Comparison of ENCODE assay signal across 9 mouse cellular contexts in the genomic region with DNA sequence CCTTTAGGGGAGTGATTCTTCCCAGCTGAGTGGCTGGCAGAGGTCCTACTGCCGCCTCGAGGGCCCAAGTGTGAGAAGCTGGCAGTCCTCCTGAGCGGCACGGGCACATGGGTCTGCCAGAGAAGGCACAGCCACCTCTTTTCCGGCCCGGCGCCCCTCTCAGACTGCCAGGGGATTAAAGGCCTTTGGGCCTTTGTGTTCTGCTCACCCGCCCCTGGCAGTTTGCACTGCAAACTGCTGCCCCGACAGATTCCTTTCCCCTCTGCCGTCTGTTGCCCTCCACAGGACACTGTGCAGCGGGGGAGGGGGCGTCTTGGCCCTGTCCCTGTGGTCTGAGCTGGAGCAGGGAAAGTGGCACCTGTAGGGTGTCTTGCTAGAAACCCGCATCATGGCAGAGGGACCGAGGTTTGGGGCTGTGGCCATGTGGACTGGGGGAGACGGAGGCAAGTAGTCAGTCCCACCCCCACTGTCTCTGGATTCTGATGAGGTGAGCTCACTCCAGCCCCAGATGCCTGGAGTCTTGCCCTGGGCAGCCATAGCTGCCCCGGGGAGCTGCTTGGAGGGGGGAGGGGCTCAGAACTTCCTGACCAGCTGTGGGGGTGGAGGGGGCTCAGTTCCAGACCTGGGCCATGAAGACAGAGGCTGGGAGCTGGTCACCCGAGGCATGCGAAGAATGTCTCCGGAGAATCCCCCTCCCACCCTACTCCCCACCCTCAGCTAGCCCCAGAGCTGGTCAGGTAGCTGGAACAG. TPM values are rescaled to one million over a fixed set of nuclear protein-coding genes. Genes with fewer than 3 reads are reported as not detected.
DNase-seq lines count a peak whose midpoint lies in the region; ATAC-seq and TF ChIP-seq lines count a peak whose summit lies in the region.
"Had no signal": no experiment of that assay in that cellular context is flagged by ENCODE, and none has a peak within 500 bp of the region (broad histone marks: within the 10 kb centered on the region; RNA-seq: fewer than 3 reads in every experiment).

No protein-coding gene starts in this region.

- DNase-seq in kidney, adult 11 months, result no peak
- peak; percentile 86 for DNase-seq in brain, embryonic 14.5 days (ENCODE audit: low read depth)
- DNase-seq in heart, adult 2 months, result peak; percentile 69 to 78
- peak; percentile 71 for DNase-seq in kidney, postnatal 14 days
- no peak for DNase-seq in frontal cortex, adult 2 months (ENCODE audit: extremely low spot score in 1 of 2, low spot score in 1 of 2)
- no peak for DNase-seq in left cerebral cortex, adult 2 months (ENCODE audit: extremely low spot score in 1 of 2, low spot score in 2 of 2)

- TF ChIP-seq EP300 in heart, adult 2 months (IDR thresholded peaks at IDR 0.05; ENCODE audit: insufficient read depth, low read depth, low read length), result no peak

- H3K4me3 ChIP-seq in kidney, embryonic 14.5 days (ENCODE audit: low read length), result no peak overlapping the region
- H3K4me3 ChIP-seq in heart, adult 2 months, result peak overlapping the region; percentile 4; the same call in 1 of the 2 replicates
- H3K4me3 ChIP-seq in neural tube, embryonic 13.5 days, result no peak overlapping the region
- no peak overlapping the region for H3K4me3 ChIP-seq in left cerebral cortex, adult 2 months

- intact Hi-C loops in heart, adult 2 months (cut with DNase I), result no loop called here
- intact Hi-C loops in left cerebral cortex, adult 2 months (cut with DNase I), result no loop called here

- H3K27ac ChIP-seq in kidney, embryonic 14.5 days (ENCODE audit: low read depth, low read length), result peak overlapping the region; percentile 82
- H3K27ac ChIP-seq in heart, adult 2 months, result peak overlapping the region; percentile 89
- peak overlapping the region; percentile 64 for H3K27ac ChIP-seq in neural tube, embryonic 13.5 days (replicated peaks)
- no peak overlapping the region for H3K27ac ChIP-seq in left cerebral cortex, adult 2 months

- ATAC-seq in kidney, embryonic 14.5 days (ENCODE audit: low FRiP score, low TSS enrichment), result peak; percentile 61
- ATAC-seq in neural tube, embryonic 13.5 days (ENCODE audit: low read depth), result peak; percentile 55; the same call in 1 of the 2 replicates

- H3K4me2 ChIP-seq in kidney, embryonic 14.5 days (replicated peaks; ENCODE audit: low read depth, low read length), result no peak overlapping the region
- no peak overlapping the region for H3K4me2 ChIP-seq in neural tube, embryonic 13.5 days

- 11% methylated on average over 19 of the region's 19 CpGs for WGBS in kidney, embryonic 14.5 days
- 8% methylated on average over 19 of the region's 19 CpGs for WGBS in heart, adult 2 months
- WGBS in neural tube, embryonic 13.5 days, result 10% methylated on average over 19 of the region's 19 CpGs

- no peaks in the 10 kb centered on the region for H3K27me3 ChIP-seq in kidney, embryonic 14.5 days (ENCODE audit: control insufficient read depth, insufficient read depth, low read length)
- H3K27me3 ChIP-seq in heart, adult 2 months (ENCODE audit: control insufficient read depth, insufficient read depth, low read length), result no peaks in the 10 kb centered on the region
- no peaks in the 10 kb centered on the region for H3K27me3 ChIP-seq in neural tube, embryonic 13.5 days

- no peak for TF ChIP-seq CTCF in brain, embryonic 14.5 days (IDR thresholded peaks at IDR 0.05; ENCODE audit: borderline replicate concordance, extremely low read depth, insufficient read depth, insufficient read length)
- no peak for TF ChIP-seq CTCF in heart, adult 2 months (IDR thresholded peaks at IDR 0.05)
- no peak for TF ChIP-seq CTCF in left cerebral cortex, adult 2 months (IDR thresholded peaks at IDR 0.05)

- H3K79me2 ChIP-seq in heart, adult 2 months (replicated peaks; ENCODE audit: control insufficient read depth, insufficient read depth, low read length), result peaks cover 2% of the 10 kb centered on the region; the same call in 1 of the 2 replicates

- TF ChIP-seq POLR2A in brain, embryonic 14.5 days (IDR thresholded peaks at IDR 0.05; ENCODE audit: borderline replicate concordance, extremely low read depth, insufficient read depth, insufficient read length, poor library complexity, severe bottlenecking), result no peak
- TF ChIP-seq POLR2A in heart, adult 2 months (IDR thresholded peaks at IDR 0.05; ENCODE audit: insufficient read depth, low read depth, low read length), result no peak

- H3K9ac ChIP-seq in kidney, embryonic 14.5 days (ENCODE audit: low read depth, low read length), result peak overlapping the region; percentile 23
- peak overlapping the region; percentile 59 for H3K9ac ChIP-seq in heart, adult 2 months (ENCODE audit: low read depth, low read length)
- H3K9ac ChIP-seq in neural tube, embryonic 13.5 days, result no peak overlapping the region

- H3K36me3 ChIP-seq in kidney, embryonic 14.5 days (ENCODE audit: control insufficient read depth, insufficient read depth, low read length), result no peaks in the 10 kb centered on the region
- peaks cover 8% of the 10 kb centered on the region; the same call in 1 of the 2 replicates for H3K36me3 ChIP-seq in heart, adult 2 months (ENCODE audit: control insufficient read depth, insufficient read depth, low read length)
- no peaks in the 10 kb centered on the region for H3K36me3 ChIP-seq in neural tube, embryonic 13.5 days

- H3K9me3 ChIP-seq in kidney, embryonic 14.5 days (ENCODE audit: control insufficient read depth, low read length), result no peaks in the 10 kb centered on the region
- H3K9me3 ChIP-seq in neural tube, embryonic 13.5 days, result no peaks in the 10 kb centered on the region

- H3K4me1 ChIP-seq in kidney, embryonic 14.5 days (ENCODE audit: control insufficient read depth, insufficient read depth, low read length), result peaks cover 64% of the 10 kb centered on the region
- peaks cover 62% of the 10 kb centered on the region for H3K4me1 ChIP-seq in heart, adult 2 months (ENCODE audit: control insufficient read depth, insufficient read depth, low read length)
- H3K4me1 ChIP-seq in neural tube, embryonic 13.5 days (replicated peaks), result peaks cover 38% of the 10 kb centered on the region

RNA-seq across cellular contexts. Expression of a gene that starts 26.4 kb away (rescaled TPM):
- 39.6 and 56.2 TPM in 2 replicates for polyA plus RNA-seq in kidney, embryonic 14.5 days (2014; fragmentation: Nextera tagmentation; extraction: Ambion mirVana)
- polyA plus RNA-seq in brain, embryonic 14.5 days (2012; rRNA removed), result 3.9 and 16.9 TPM in 2 replicates
- 100 to 1,000 TPM; 174 to 190 TPM for total RNA-seq in heart, adult 2 months (2021)
- 86.7 and 114 TPM in 2 replicates for polyA plus RNA-seq in heart, adult 2 months (2012; rRNA removed)
- polyA plus RNA-seq in neural tube, embryonic 13.5 days (2015; fragmentation: Nextera tagmentation; extraction: Ambion mirVana), result 8.6 and 9.6 TPM in 2 replicates
- polyA plus RNA-seq in frontal cortex, adult 2 months (2012; rRNA removed), result 3.5 and 4.0 TPM in 2 replicates
- total RNA-seq in left cerebral cortex, adult 2 months (2021), result 1 to 10 TPM; 5.5 to 6.5 TPM

RNA-seq across cellular contexts. Expression of a gene that starts 41.8 kb away (rescaled TPM):
- not detected in 2 replicates for polyA plus RNA-seq in kidney, embryonic 14.5 days (2014; fragmentation: Nextera tagmentation; extraction: Ambion mirVana)
- polyA plus RNA-seq in brain, embryonic 14.5 days (2012; rRNA removed), result not detected in 2 replicates
- total RNA-seq in heart, adult 2 months (2021), result not detected
- polyA plus RNA-seq in heart, adult 2 months (2012; rRNA removed), result 0.38 and 0.57 TPM in 2 replicates
- not detected in 2 replicates for polyA plus RNA-seq in neural tube, embryonic 13.5 days (2015; fragmentation: Nextera tagmentation; extraction: Ambion mirVana)
- polyA plus RNA-seq in frontal cortex, adult 2 months (2012; rRNA removed), result not detected in 2 replicates
- not detected for total RNA-seq in left cerebral cortex, adult 2 months (2021)
- total RNA-seq: left cerebral cortex, postnatal 10 days had no signal

Comparison
In these comparisons a context has a peak if more than half of its experiments do, and no peak if none do; other contexts are left out.
1. DNase-seq: peak in brain, embryonic 14.5 days (single experiment), heart, adult 2 months (2 of 2) and kidney, postnatal 14 days (single experiment); none in kidney, adult 11 months (single experiment), frontal cortex, adult 2 months (0 of 2) and left cerebral cortex, adult 2 months (0 of 2).